Mouse (Mus musculus): ENCODE data around the gene Kcna5.

DNA sequence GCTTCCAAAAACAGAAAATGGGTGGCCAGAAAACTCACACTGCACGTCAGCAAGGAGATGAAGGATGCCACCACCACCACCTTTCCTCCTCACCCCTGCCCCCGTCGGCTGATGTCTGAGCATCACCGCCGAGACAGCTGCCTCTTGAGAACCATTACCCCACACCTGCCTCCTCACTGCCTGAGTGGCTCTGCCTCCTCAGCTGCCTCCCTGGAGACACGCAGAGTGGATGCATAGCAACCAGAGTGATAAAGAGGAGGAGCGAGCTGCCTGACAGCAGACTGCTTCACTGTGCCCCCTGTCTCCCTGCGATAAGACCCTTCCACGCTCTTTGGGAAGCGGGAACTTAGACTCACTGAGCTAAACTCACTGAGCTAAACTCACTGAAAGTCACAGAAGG lies 20.5 kb downstream of the Kcna5 start:
- no peak for TF ChIP-seq EP300 (IDR thresholded peaks at IDR 0.05; ENCODE audit: low read depth)
- no peak for TF ChIP-seq CTCF (IDR thresholded peaks at IDR 0.05; ENCODE audit: low read depth)
